Mouse (Mus musculus) cerebellum, adult (tissue): Measurements from ENCODE around the gene Zwilch.
A peak's percentile ranks its signal among the peaks of the same experiment; 100 is the strongest.

Experiments
- ATAC-seq: cut with Nextera tagmentation; 2 replicates; pipeline ENCODE4 v1.9.2; 2017; ENCODE audit warnings: mild to moderate bottlenecking, moderate library complexity, mixed read lengths; ENCODE audit not compliant: insufficient number of reproducible peaks, low FRiP score, low TSS enrichment

The Zwilch gene

DNA sequence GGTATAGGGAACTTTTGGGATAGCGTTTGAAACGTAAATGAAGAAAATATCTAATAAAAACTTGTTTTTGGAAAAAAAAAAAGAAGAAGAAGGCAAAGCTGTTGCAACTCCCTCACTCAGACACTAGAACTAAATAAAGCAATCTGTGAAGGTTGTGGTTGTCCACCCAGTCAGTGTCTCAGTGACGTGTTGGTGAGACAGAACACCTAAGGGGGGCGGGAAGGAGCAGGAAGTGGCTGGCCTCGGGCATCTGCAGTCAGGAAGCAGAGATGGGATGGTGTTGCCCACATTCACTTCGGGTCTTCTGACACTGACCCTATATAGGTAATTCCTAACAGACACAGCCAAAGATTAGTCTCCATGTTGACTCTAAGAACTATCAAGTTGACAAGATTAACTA lies 57.1 kb downstream of the Zwilch start:
- ATAC-seq: no peak

DNA sequence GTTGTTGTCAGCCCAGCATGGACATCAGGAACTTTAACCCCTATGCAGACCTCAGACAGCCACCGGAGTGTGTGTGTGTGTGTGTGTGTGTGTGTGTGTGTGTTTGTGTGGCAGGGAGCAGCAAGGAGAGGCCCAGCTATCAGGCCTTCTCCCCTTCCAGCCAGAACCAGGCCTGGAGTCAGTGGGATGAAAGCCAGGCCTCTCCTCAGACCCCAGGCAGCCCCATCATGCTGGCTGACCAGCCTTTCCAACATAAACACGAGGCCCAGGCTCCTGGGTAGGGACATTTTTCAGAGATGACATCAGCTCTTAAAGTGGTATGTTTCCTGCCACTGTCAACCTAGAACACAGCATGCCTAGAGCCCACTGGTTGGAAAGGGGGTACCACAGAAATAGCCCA lies 58.3 kb downstream of the Zwilch start:
- no peak for ATAC-seq

DNA sequence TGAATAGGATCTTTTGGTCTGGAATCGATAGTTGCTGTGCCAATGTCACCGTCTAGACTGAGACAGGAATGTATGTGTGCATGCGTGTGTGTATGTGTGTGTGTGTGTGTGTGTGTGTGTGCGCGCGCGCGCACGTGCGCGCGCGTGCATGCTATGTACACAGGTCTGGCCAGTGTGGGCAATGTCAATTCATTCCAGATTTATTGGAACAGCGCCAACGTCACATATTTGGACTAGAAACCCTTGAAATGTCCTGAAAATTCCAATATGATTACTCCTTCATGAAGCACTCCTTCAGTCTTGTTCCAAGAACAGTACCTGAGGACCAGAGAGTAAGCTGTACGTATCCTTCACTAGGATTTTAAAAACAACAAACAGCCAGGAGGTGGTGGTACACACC lies 62.4 kb downstream of the Zwilch start:
- no peak for ATAC-seq

DNA sequence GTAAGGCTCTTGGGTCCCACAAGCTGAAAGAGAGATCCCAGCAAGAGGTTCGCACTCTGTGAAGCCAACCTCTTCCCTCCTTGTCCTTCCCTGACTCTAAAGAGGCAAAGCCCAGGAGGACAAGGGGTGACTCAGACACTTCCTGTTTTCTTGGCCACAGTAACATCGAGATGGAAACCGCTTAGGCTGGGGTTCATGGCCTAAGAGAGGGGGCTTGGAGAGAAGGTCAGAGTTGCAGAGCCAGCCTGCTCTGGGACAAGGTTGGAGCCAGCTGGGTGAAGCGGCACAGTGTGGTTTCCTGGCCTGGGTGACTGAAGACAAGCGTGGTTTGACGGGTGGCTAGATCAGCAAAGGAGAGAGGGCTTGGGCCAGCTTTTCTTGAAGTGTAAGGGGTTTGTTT lies 67.6 kb downstream of the Zwilch start:
- ATAC-seq: no peak

DNA sequence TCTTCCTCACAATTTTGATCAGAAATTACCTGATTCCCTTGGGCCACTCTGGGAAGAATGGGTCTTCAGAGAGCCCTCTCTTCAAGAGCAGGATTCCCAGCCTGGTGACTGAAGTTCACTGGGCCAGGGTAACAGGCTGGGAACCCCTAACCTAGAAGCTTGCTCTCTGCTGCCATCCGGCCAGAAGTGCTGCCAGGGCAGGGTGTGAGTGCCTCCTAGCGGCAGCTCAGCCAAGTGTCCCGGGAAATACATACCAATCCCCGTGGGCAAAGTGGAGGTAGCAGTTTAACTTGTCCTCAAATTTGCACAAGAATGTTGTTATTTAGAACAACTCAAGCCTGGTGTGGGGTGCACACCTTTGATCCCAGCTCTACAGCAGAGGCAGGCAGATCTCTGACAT lies 72.5 kb downstream of the Zwilch start:
- ATAC-seq: no peak; the same call in 1 of the 2 replicates

DNA sequence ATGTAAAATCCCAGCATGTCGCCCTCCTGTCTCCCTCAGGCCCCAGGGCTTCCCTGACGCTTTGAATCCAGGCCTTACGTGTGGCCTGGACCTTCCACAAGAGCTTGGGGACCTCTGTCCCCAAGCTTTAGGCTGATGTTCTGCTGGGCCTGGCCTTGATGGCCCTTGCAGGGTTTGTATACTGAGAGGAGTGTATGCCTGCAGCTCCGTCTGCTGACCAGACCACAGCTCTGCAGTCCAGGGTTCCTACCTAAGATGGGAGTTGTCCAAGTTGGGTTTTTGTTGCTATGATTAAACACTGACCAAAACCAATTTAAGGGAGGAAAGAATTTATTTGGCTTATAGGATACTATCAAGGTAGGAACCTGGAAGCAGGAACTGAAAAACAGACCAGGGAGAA lies 74.6 kb downstream of the Zwilch start:
- ATAC-seq: no peak

DNA sequence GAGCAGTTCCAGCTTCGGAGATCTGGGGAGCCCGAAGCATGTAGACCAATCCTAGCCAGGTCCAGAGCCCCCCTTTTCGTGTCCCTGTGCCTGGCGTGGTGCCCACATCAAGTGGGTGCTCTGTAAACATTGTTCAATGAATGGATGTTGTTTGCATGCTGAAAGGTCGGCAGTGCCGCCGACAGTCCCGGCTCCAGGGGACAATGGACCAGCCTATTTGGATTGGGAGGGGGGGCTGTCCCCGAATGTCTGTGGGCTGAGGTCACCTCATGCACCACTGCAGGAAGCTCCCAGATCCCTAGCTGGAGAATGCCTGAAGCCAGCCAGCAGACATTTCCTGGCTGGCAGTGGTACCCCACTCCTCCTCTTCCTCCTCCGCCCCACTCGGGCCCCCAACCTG lies 78.8 kb downstream of the Zwilch start:
- no peak for ATAC-seq

DNA sequence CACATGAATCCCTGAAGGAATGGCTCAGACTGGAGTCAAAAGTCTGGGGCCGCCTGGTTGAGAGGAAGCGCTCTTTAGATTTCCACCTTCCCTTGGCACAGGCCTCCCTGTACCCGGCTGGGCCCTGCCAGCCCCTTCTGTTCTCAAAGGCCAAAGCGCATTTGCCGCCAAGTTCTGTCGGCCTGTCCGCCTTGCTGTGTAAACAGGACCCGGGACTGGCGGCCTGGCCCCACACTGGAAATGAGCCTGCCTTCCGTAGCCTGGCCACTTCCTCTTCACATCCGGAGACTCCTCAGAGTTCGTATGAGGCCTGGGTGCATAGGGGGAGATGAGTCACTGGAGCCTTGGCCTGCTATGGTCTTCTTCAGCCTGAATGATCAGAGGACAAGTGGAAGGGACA lies 83.9 kb downstream of the Zwilch start:
- no peak for ATAC-seq

DNA sequence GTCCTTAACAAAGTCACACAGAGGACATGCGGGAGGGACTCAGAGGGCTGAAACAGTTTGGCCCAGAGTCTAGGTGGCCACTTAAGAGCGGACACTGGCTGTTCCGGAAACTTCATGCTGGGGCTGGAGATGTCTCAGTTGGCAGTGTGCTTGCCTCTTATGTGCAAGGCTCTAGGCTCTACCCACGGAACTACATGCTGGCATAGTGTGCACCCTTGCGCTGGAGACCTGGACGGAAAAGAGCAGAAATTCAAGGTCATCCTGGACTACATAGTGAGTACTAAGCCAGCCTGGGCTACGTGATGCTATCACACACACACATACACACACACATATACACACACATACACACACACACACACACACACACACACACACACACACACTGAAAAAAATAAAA lies 84.6 kb downstream of the Zwilch start:
- ATAC-seq: no peak

DNA sequence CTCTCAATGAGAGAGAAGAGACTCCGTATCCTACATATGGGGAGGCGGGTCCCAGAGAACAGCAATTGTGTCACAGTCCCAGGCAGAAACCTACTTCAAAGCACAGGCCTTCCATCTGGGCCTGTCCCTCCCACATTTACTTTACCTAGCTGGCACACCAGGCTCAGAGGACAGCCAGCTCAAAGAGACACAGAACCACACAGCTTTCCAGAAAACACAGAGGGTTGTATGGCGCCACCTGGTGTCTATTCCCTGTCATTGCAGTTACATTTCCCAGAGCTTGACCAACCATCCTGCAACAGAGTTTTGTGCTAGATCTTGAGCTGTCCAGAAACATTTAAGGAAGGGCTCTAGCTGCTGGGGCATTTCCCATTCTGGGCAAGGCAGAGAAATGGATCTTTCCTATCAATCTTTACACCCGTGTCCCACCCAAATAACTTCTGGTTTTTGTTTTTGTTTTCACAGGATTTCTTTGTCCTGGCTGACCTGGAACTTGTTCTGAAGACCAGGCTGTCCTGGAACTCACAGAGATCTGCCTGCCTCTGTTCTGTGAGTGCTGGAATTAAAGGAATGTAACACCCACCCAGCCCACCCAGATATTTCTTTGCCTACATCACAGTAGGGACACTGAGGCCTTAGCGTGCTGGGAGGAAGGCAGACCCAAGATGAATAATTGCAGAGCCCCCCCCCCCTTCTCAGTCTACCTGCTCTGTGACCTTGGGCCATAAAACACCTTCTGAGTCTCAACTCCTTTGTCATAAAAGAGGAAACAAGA lies 85.3 kb downstream of the Zwilch start:
- ATAC-seq: 0 out of 2 replicates have a peak, but pooled peaks have one; percentile 56
